Mouse (Mus musculus): ENCODE data around the gene Ptpn3. TPM values are rescaled to one million over a fixed set of nuclear protein-coding genes. Genes with fewer than 3 reads are reported as not detected.

Ptpn3 gene
- polyA plus RNA-seq, 1 experiment from 2014 or later = 5.2 TPM

GRCm38 (mm10) chr4:57228601-57229520, 72.8 kb downstream of the Ptpn3 start:
- Histone ChIP-seq H3K4me3 (ENCODE audit: low read depth, low read length) (no peak overlapping the region), H3K27ac (replicated peaks) (no peak overlapping the region), H3K9ac (ENCODE audit: low read length) (no peak overlapping the region), H3K4me2 (replicated peaks; ENCODE audit: low read depth) (no peak overlapping the region), H3K9me3 (ENCODE audit: control insufficient read depth, low read length) (no peaks in the 10 kb centered on the region), H3K27me3 (ENCODE audit: control insufficient read depth, insufficient read depth, low read length) (no peaks in the 10 kb centered on the region), H3K4me1 (replicated peaks; ENCODE audit: control insufficient read depth, insufficient read depth) (peaks cover 2% of the 10 kb centered on the region; the same call in 1 of the 2 replicates), H3K36me3 (ENCODE audit: control insufficient read depth, insufficient read depth, low read length) (peaks cover 5% of the 10 kb centered on the region)
- WGBS = 54% methylated on average over 18 of the region's 18 CpGs
- DNase-seq (ENCODE audit: low spot score) = no peak
- TF ChIP-seq CTCF (IDR thresholded peaks at IDR 0.05; ENCODE audit: low read depth) (no peak), EP300 (optimal IDR thresholded peaks at IDR 0.05) (no peak)
- no peak for ATAC-seq (ENCODE audit: low FRiP score, low TSS enrichment)

DNA sequence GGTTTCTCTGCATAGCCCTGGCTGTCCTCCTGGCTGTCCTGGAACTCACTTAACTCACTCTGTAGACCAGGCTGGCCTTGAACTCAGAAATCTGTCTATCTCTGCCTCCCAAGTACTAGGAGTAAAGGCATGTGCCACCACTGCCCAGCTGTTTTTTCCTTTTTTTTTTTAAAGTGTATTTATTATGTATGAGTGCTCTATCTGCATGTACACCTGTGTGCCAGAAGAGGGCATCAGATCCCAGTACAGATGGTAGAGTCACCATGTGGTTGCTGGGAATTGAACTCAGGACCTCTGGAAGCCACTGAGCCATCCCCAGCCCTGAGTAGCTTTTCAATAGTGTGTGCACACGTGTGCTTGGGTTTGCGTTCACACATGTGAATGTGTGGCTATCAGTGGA, 76.9 kb downstream of the Ptpn3 start:
- WGBS = 92% methylated on average over 2 of the region's 2 CpGs
- peaks cover 2% of the 10 kb centered on the region; the same call in 1 of the 2 replicates for H3K4me1 ChIP-seq (replicated peaks; ENCODE audit: control insufficient read depth, insufficient read depth)
- peaks cover 3% of the 10 kb centered on the region for H3K36me3 ChIP-seq (ENCODE audit: control insufficient read depth, insufficient read depth, low read length)
- no peak overlapping the region for H3K4me2 ChIP-seq (replicated peaks; ENCODE audit: low read depth)
- TF ChIP-seq CTCF (IDR thresholded peaks at IDR 0.05; ENCODE audit: low read depth) = peak; percentile 48
- no peak for TF ChIP-seq EP300 (optimal IDR thresholded peaks at IDR 0.05)
- H3K27me3 ChIP-seq (ENCODE audit: control insufficient read depth, insufficient read depth, low read length) = no peaks in the 10 kb centered on the region
- ATAC-seq (ENCODE audit: low FRiP score, low TSS enrichment) (no peak), DNase-seq (ENCODE audit: low spot score) (no peak)
- no peak overlapping the region for H3K27ac ChIP-seq (replicated peaks)
- H3K4me3 ChIP-seq (ENCODE audit: low read depth, low read length) = no peak overlapping the region
- no peaks in the 10 kb centered on the region for H3K9me3 ChIP-seq (ENCODE audit: control insufficient read depth, low read length)
- no peak overlapping the region for H3K9ac ChIP-seq (ENCODE audit: low read length)

- no peak for ATAC-seq (ENCODE audit: low FRiP score, low TSS enrichment)
- H3K36me3 ChIP-seq (ENCODE audit: control insufficient read depth, insufficient read depth, low read length) = peaks cover 2% of the 10 kb centered on the region; the same call in 1 of the 2 replicates
- DNase-seq (ENCODE audit: low spot score) = no peak
- H3K27ac ChIP-seq (replicated peaks) = no peak overlapping the region
- no peak overlapping the region for H3K9ac ChIP-seq (ENCODE audit: low read length)
- H3K4me3 ChIP-seq (ENCODE audit: low read depth, low read length) = no peak overlapping the region
- WGBS = 85% methylated on average over 9 of the region's 9 CpGs
- TF ChIP-seq EP300 (optimal IDR thresholded peaks at IDR 0.05) = no peak
- TF ChIP-seq CTCF (IDR thresholded peaks at IDR 0.05; ENCODE audit: low read depth) = no peak
- no peak overlapping the region for H3K4me2 ChIP-seq (replicated peaks; ENCODE audit: low read depth)
- H3K4me1 ChIP-seq (replicated peaks; ENCODE audit: control insufficient read depth, insufficient read depth) = no peaks in the 10 kb centered on the region
- H3K27me3 ChIP-seq (ENCODE audit: control insufficient read depth, insufficient read depth, low read length) = no peaks in the 10 kb centered on the region
- no peaks in the 10 kb centered on the region for H3K9me3 ChIP-seq (ENCODE audit: control insufficient read depth, low read length)
Observed at GRCm38 (mm10) chr4:57217746-57218145, 83.9 kb downstream of the Ptpn3 start.

DNA sequence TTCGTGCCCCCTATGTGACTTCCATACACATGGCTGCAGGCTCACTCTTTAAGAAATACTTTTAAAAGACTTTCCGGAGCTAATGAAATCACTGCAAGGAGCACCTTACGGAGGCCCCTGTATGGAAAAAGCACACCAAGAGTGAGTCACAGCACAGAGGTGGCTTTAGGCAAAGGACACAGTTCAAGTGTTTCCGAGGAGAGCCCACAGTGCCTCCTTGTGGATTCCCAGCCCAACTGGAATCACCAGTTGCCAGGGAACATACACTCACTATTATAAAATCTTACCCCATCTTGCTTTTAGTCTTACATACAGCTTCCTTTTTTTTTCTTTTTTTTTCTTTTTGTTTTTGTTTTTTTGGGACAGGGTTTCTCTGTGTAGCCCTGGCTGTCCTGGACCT, 85.1 kb downstream of the Ptpn3 start:
- 76% methylated on average over 4 of the region's 4 CpGs for WGBS
- no peak overlapping the region for H3K27ac ChIP-seq (replicated peaks)
- peak; percentile 38 for DNase-seq (ENCODE audit: low spot score)

GRCm38 (mm10) chr4:57214852-57215251, 86.8 kb downstream of the Ptpn3 start:
- DNase-seq (ENCODE audit: low spot score) = no peak
- Histone ChIP-seq H3K9me3 (ENCODE audit: control insufficient read depth, low read length) (no peaks in the 10 kb centered on the region), H3K27ac (replicated peaks) (no peak overlapping the region), H3K9ac (ENCODE audit: low read length) (no peak overlapping the region), H3K4me1 (replicated peaks; ENCODE audit: control insufficient read depth, insufficient read depth) (no peaks in the 10 kb centered on the region), H3K4me2 (replicated peaks; ENCODE audit: low read depth) (no peak overlapping the region), H3K27me3 (ENCODE audit: control insufficient read depth, insufficient read depth, low read length) (no peaks in the 10 kb centered on the region), H3K4me3 (ENCODE audit: low read depth, low read length) (no peak overlapping the region), H3K36me3 (ENCODE audit: control insufficient read depth, insufficient read depth, low read length) (peaks cover 2% of the 10 kb centered on the region; the same call in 1 of the 2 replicates)
- WGBS = 85% methylated on average over 9 of the region's 9 CpGs
- ATAC-seq (ENCODE audit: low FRiP score, low TSS enrichment) = no peak
- TF ChIP-seq CTCF (IDR thresholded peaks at IDR 0.05; ENCODE audit: low read depth) (no peak), EP300 (optimal IDR thresholded peaks at IDR 0.05) (no peak)

More for the DNA sequence above, 85.1 kb downstream of the Ptpn3 start:
- H3K4me1 ChIP-seq (replicated peaks; ENCODE audit: control insufficient read depth, insufficient read depth) = no peaks in the 10 kb centered on the region
- no peak overlapping the region for H3K9ac ChIP-seq (ENCODE audit: low read length)
- H3K4me2 ChIP-seq (replicated peaks; ENCODE audit: low read depth) = no peak overlapping the region
- TF ChIP-seq EP300 (optimal IDR thresholded peaks at IDR 0.05) (no peak), CTCF (IDR thresholded peaks at IDR 0.05; ENCODE audit: low read depth) (peak; percentile 65)
- ATAC-seq (ENCODE audit: low FRiP score, low TSS enrichment) = peak; percentile 69; the same call in 1 of the 2 replicates
- H3K4me3 ChIP-seq (ENCODE audit: low read depth, low read length) = no peak overlapping the region
- H3K27me3 ChIP-seq (ENCODE audit: control insufficient read depth, insufficient read depth, low read length) = no peaks in the 10 kb centered on the region
- H3K9me3 ChIP-seq (ENCODE audit: control insufficient read depth, low read length) = no peaks in the 10 kb centered on the region
- peaks cover 2% of the 10 kb centered on the region; the same call in 1 of the 2 replicates for H3K36me3 ChIP-seq (ENCODE audit: control insufficient read depth, insufficient read depth, low read length)

GRCm38 (mm10) chr4:57214114-57214513, 87.5 kb downstream of the Ptpn3 start:
- no peak overlapping the region for H3K27ac ChIP-seq (replicated peaks)
- no peaks in the 10 kb centered on the region for H3K27me3 ChIP-seq (ENCODE audit: control insufficient read depth, insufficient read depth, low read length)
- H3K36me3 ChIP-seq (ENCODE audit: control insufficient read depth, insufficient read depth, low read length) = peaks cover 2% of the 10 kb centered on the region; the same call in 1 of the 2 replicates
- TF ChIP-seq CTCF (IDR thresholded peaks at IDR 0.05; ENCODE audit: low read depth) = no peak
- no peak for TF ChIP-seq EP300 (optimal IDR thresholded peaks at IDR 0.05)
- DNase-seq (ENCODE audit: low spot score) = no peak
- no peak overlapping the region for H3K4me3 ChIP-seq (ENCODE audit: low read depth, low read length)
- no peaks in the 10 kb centered on the region for H3K9me3 ChIP-seq (ENCODE audit: control insufficient read depth, low read length)
- H3K4me1 ChIP-seq (replicated peaks; ENCODE audit: control insufficient read depth, insufficient read depth) = no peaks in the 10 kb centered on the region
- no peak overlapping the region for H3K4me2 ChIP-seq (replicated peaks; ENCODE audit: low read depth)
- ATAC-seq (ENCODE audit: low FRiP score, low TSS enrichment) = no peak
- no peak overlapping the region for H3K9ac ChIP-seq (ENCODE audit: low read length)
- 60% methylated on average over 3 of the region's 3 CpGs for WGBS
